Mouse (Mus musculus) limb, embryonic 15.5 days (tissue): ENCODE results near the gene Aanat. TPM values are rescaled to one million over a fixed set of nuclear protein-coding genes. Genes with fewer than 3 reads are reported as not detected.
A peak's percentile ranks its signal among the peaks of the same experiment; 100 is the strongest.

Source experiments
- ATAC-seq: fragments of 200-750 bp; cut with Nextera tagmentation; 2 replicates; pipeline ENCODE4 v1.8.0; 2017; ENCODE audit warnings: low read depth, moderate TSS enrichment; ENCODE audit not compliant: insufficient number of reproducible peaks, low FRiP score, low TSS enrichment
- H3K27ac ChIP-seq: fragments of 300-500 bp; sonication (generic); 2 replicates; pipeline ENCODE4 v1.5.1; 2015; ENCODE audit warnings: moderate library complexity, mild to moderate bottlenecking, inconsistent platforms
- H3K27me3 ChIP-seq: fragments of 300-500 bp; sonication (generic); 2 replicates; pipeline ENCODE4 v1.6.1; 2015; ENCODE audit warnings: inconsistent platforms
- H3K36me3 ChIP-seq: fragments of 300-500 bp; sonication (generic); 2 replicates; pipeline ENCODE4 v1.6.1; 2015; ENCODE audit warnings: inconsistent platforms
- H3K4me1 ChIP-seq: fragments of 300-500 bp; sonication (generic); 2 replicates; pipeline ENCODE4 v1.6.1; 2015; ENCODE audit warnings: inconsistent platforms
- H3K4me2 ChIP-seq: fragments of 300-500 bp; sonication (generic); 2 replicates; pipeline ENCODE4 v1.6.1; 2015; ENCODE audit warnings: mild to moderate bottlenecking, inconsistent platforms
- H3K4me3 ChIP-seq: fragments of 300-500 bp; sonication (generic); 2 replicates; pipeline ENCODE4 v1.5.1; 2015; ENCODE audit warnings: mild to moderate bottlenecking, inconsistent platforms
- H3K9ac ChIP-seq: fragments of 300-500 bp; sonication (generic); 2 replicates; pipeline ENCODE4 v1.6.1; 2015; ENCODE audit warnings: inconsistent platforms
- H3K9me3 ChIP-seq: fragments of 300-500 bp; sonication (generic); 2 replicates; pipeline ENCODE4 v1.6.1; 2016; ENCODE audit warnings: inconsistent platforms
- WGBS: fragments of 180-500 bp; shearing (Covaris S2); methylation state at CpG from one replicate; pipeline ENCODE4 v1.1.7; 2015; 5-methylcytosine and 5-hydroxymethylcytosine counted together
- polyA plus RNA-seq: library from polyadenylated mRNA; unstranded; fragments of >200 nt; fragmentation: Nextera tagmentation; extraction: Ambion mirVana; gene quantifications from 2 replicates; pipeline ENCODE4 v1.2.1, GENCODE M21; 2015

The Aanat gene
- polyA plus RNA-seq, 1 experiment from 2014 or later: not detected

DNA sequence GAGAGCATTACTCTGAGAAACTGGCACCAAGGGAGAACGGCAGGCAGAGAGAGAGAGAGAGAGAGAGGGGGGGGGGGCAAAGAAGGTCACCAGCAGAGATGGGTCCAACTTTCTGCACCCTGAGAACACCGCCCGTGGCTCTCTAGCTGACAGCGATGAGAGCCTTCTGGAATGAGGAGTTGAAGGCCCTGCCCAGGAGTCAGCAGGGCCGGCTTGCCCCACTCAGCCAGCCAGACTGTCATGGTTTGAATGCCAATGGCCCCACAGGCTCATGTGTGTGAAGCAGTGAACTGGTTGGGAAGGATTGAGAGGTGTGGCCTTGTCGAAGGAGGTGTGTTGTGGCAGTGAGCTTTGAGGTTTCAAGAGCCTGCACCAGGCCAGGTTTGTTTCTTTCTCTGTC, 27.0 kb downstream of the Aanat start:
- Histone ChIP-seq H3K4me3 (no peak overlapping the region), H3K4me1 (peaks cover 29% of the 10 kb centered on the region), H3K9me3 (no peaks in the 10 kb centered on the region), H3K9ac (no peak overlapping the region), H3K36me3 (peaks cover 4% of the 10 kb centered on the region; the same call in 1 of the 2 replicates), H3K27ac (no peak overlapping the region), H3K27me3 (no peaks in the 10 kb centered on the region), H3K4me2 (no peak overlapping the region)
- ATAC-seq: no peak
- 87% methylated on average over 6 of the region's 6 CpGs for WGBS

DNA sequence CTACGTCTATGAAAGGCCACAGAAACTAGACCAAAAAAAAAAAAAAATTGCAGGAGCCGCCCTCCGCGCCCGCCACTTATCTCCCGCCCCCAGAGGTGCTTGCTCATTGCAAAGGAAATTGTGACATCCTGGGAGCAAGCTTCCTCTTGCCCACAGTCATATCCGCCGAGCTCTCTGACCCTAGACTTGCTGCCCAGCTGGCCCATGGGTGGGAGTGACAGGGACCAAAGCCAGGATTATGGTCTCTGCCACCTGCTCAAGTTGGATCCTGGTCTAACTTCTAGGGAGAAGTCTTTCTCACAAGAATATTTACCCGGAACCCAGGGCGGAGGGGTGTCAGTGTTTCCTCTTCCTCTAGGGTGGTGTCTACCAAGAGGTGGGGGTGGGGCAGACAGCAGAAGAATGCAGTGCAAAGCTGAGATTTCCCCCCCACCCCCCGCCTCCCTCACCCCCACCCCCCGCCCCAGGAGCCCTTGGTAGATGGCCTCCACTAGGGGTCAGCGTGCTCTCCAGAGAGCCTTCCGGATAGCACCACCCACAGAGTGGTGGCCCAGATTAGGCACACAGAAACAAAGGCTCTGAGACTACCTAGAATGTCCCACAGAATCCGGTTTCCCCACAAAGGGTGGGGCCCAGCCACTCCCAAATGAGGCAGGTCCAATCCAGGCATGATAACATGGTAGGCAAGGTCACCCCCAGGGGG, 29.7 kb downstream of the Aanat start:
- no peak for ATAC-seq

DNA sequence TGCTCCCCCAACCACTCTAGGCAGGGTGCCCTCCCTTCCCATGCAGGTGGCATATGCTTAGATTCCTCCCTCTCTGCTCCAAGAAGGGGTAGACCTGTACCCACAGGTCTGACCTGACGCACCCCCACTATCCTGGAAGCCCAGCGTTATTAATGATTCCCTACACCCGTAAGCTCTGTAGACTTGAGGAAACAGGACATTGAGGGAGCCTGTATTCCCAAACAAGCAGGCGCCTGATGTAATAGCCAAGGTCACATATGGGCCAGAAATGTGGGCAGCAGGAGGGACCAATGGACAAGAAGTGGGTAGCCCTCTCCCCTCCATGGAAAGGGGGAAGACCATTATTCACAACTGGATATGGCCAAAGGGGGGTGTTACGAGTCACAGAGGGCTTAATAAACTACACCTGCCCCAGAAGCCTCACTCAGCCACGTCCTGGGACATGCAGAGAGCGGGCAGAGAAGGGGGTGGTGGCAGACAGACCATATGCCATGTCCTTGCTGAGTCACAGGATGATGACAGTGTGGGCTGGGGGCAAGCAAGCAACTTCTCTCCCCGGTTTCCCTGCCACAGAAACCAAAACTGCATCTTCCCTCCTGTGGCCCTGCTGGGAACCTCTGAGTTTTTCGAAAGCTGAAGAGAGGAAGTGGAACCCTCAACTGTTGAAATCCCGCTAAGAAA, 30.3 kb downstream of the Aanat start:
- 65% methylated on average over 10 of the region's 10 CpGs for WGBS
- Histone ChIP-seq H3K4me1 (peaks cover 62% of the 10 kb centered on the region), H3K36me3 (no peaks in the 10 kb centered on the region), H3K4me3 (no peak overlapping the region), H3K27me3 (no peaks in the 10 kb centered on the region), H3K9me3 (no peaks in the 10 kb centered on the region), H3K27ac (peak overlapping the region; percentile 48), H3K4me2 (no peak overlapping the region), H3K9ac (no peak overlapping the region)
- ATAC-seq: no peak

More for the DNA sequence above, 29.7 kb downstream of the Aanat start:
- H3K36me3 ChIP-seq: no peaks in the 10 kb centered on the region
- no peak overlapping the region for H3K4me3 ChIP-seq
- no peaks in the 10 kb centered on the region for H3K9me3 ChIP-seq
- 53% methylated on average over 15 of the region's 15 CpGs for WGBS
- H3K9ac ChIP-seq: no peak overlapping the region
- peak overlapping the region; percentile 48 for H3K27ac ChIP-seq
- no peaks in the 10 kb centered on the region for H3K27me3 ChIP-seq
- no peak overlapping the region for H3K4me2 ChIP-seq
- H3K4me1 ChIP-seq: peaks cover 55% of the 10 kb centered on the region

DNA sequence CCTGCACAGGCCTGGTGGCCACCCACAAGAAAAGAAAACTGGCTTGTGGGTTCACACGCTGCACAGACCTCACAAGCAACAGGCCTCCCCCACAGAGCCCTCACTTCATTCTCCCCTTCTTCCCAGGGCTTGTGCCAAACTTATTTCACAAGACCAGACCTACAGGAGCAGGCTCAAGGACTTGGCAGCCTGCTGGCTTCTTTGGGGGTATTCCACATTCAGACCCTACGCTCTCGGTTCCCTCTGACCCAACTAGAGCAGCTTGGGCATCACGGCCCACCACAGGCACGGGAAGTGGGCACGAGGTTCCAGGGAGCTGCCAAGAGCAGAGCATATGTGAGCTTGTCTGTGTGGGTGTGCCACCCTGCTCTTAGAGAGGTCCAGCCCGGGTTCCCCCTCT, 31.4 kb downstream of the Aanat start:
- Histone ChIP-seq H3K36me3 (no peaks in the 10 kb centered on the region), H3K27me3 (no peaks in the 10 kb centered on the region), H3K4me1 (peaks cover 72% of the 10 kb centered on the region), H3K9ac (no peak overlapping the region), H3K4me2 (no peak overlapping the region), H3K4me3 (no peak overlapping the region), H3K9me3 (no peaks in the 10 kb centered on the region), H3K27ac (peak overlapping the region; percentile 57; the same call in 1 of the 2 replicates)
- peak; percentile 37; the same call in 1 of the 2 replicates for ATAC-seq
- WGBS: 73% methylated on average over 7 of the region's 7 CpGs

DNA sequence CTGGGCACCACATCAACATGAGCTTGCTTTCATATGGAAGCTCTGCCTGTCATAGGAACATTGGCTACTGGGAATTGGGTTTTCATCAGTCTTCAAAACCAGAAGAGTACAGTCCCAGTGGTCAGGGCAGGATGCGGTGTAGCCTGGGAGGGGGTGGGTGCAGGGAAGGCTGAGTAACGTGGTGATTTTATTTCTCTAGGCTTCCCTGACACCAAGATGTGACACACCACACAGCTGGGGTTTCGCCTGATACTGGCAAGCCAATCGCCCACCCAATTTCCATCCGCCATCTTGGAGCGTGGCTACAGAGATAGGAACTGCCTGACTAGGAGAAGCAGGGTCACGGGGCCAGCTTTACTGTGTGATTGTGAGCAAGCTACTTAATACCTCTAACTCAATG, 32.4 kb downstream of the Aanat start:
- ATAC-seq: no peak
- H3K27me3 ChIP-seq: no peaks in the 10 kb centered on the region
- 86% methylated on average over 7 of the region's 7 CpGs for WGBS
- no peaks in the 10 kb centered on the region for H3K36me3 ChIP-seq
- H3K4me2 ChIP-seq: no peak overlapping the region
- no peak overlapping the region for H3K4me3 ChIP-seq
- H3K9me3 ChIP-seq: no peaks in the 10 kb centered on the region
- H3K27ac ChIP-seq: no peak overlapping the region
- no peak overlapping the region for H3K9ac ChIP-seq
- peaks cover 82% of the 10 kb centered on the region for H3K4me1 ChIP-seq

DNA sequence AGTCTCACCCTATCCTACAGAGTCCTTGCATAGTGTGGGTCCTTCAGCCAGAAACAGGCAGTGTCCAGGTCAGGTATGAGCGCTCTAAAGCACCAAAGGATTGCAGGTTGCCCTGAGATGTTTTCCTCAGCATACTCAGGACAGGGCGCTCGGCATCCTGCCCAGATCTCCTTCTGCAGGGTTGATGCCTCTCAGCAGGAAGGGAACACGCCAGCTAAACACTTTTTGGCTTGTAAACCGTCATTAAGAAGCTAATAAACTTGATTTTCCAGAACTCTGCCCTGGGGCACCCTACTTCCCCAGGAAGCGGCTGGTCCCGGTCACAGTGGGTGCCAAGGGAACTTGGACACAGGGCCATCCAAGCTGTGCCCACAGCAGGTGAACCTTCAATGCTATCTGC, 32.9 kb downstream of the Aanat start:
- Histone ChIP-seq H3K36me3 (no peaks in the 10 kb centered on the region), H3K27me3 (no peaks in the 10 kb centered on the region), H3K4me2 (no peak overlapping the region), H3K27ac (no peak overlapping the region), H3K4me1 (peaks cover 87% of the 10 kb centered on the region), H3K9me3 (no peaks in the 10 kb centered on the region), H3K4me3 (no peak overlapping the region), H3K9ac (no peak overlapping the region)
- no peak for ATAC-seq
- 41% methylated on average over 7 of the region's 7 CpGs for WGBS

DNA sequence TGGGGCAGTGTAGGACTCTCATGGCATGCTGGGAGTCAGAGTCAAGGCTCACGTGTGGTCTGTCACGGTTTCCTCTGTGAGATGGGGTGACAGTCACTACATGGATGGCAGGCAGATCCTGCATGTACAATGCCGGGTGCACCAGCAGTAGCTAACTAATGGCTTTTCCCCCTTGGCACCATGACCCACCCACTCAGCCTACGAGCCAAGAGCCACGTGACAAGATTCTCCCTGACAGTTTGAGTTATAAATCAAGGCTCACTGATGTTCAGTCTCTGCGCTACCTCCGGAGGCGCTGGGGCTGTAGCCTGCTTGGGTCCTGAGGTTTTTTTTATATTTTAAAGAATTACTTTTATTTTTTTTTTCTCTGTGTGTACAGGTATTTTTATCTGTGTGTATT, 33.3 kb downstream of the Aanat start:
- no peak for ATAC-seq
- 37% methylated on average over 8 of the region's 8 CpGs for WGBS
- no peak overlapping the region for H3K4me3 ChIP-seq
- no peak overlapping the region for H3K9ac ChIP-seq
- H3K9me3 ChIP-seq: no peaks in the 10 kb centered on the region
- H3K27ac ChIP-seq: no peak overlapping the region
- no peaks in the 10 kb centered on the region for H3K27me3 ChIP-seq
- no peak overlapping the region for H3K4me2 ChIP-seq
- peaks cover 90% of the 10 kb centered on the region for H3K4me1 ChIP-seq
- H3K36me3 ChIP-seq: no peaks in the 10 kb centered on the region

DNA sequence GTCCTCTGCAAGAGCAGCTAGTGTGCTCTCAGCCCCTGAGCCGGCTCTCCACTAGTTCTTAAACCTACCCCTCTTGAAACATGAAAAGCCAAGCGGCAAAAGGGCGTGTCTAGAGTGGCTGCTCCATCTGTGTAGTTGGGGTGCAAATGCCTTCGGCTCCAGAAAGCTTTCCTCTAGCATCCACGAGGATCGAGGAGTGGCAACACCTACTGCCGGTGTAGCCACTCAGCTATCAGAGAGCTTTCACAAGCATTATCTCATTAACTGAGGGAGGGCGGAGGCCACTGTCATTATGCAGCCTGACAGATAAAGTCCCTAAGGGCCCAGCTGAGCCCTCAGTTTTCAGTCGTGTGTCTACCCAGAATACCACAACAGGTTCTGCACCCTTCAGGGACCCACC, 33.8 kb downstream of the Aanat start:
- Histone ChIP-seq H3K4me3 (no peak overlapping the region), H3K9me3 (no peaks in the 10 kb centered on the region), H3K4me2 (no peak overlapping the region), H3K27me3 (no peaks in the 10 kb centered on the region), H3K36me3 (no peaks in the 10 kb centered on the region), H3K4me1 (peaks cover 90% of the 10 kb centered on the region), H3K27ac (no peak overlapping the region), H3K9ac (no peak overlapping the region)
- WGBS: 26% methylated on average over 9 of the region's 9 CpGs
- no peak for ATAC-seq

DNA sequence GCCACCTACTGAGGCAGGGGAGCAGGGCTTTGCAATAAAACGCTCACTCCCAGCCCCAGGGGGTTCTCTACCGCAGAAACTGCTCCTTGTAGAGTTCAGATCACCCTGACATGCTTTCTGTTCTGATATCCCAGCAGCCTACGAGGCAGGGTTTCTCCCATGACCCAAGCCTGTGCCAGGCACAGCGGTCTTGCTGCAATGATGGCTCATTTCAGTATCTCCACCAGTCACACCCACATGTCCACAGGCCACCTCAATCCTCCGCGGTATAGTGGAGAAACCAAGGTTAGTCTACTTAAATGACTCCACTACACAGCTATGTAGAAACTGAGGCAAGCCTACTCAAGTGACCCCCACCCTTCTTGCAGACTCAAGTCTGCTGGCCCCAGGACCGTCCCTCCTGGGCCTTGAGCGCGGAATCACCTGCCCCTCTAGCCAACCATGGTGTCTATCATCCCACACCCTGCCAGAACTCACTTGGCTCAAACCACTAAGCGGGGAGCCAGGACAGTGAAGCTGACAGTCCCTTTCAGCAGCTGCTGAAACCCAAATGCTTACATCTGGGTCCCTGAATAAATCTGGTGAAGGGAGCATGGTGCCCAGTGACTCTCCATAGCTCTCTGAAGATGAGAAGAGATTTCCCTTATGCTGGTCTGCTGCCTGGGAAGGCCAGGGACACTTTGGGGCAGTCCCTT, 34.5 kb downstream of the Aanat start:
- no peak overlapping the region for H3K4me2 ChIP-seq

DNA sequence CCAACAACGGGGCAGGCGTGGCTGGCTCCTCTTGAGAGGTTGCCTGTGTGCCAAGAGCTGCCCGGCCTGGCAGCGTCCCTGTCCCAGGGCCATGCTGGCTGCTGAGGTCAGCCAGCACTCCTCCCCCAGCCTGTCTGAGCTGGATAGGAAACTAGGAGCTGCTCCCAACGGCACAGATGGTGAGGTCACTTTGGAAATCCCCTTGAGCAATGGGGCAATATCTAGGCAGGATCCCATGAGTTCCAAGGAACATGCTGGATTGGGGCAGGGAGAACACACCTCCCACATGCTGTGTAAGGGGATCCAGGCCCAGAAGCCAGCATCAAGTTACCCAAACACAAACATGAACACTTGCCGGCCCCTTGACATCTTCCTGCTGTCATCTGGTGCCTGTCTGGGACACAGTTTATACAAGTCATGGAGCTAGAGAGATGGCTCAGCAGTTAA, 35.0 kb downstream of the Aanat start:
- Histone ChIP-seq H3K4me1 (peaks cover 80% of the 10 kb centered on the region), H3K27ac (peak overlapping the region; percentile 12; the same call in 1 of the 2 replicates), H3K27me3 (no peaks in the 10 kb centered on the region), H3K4me2 (no peak overlapping the region), H3K9me3 (no peaks in the 10 kb centered on the region), H3K4me3 (no peak overlapping the region), H3K36me3 (no peaks in the 10 kb centered on the region), H3K9ac (no peak overlapping the region)
- 30% methylated on average over 6 of the region's 6 CpGs for WGBS
- ATAC-seq: no peak

More for the DNA sequence above, 34.5 kb downstream of the Aanat start:
- H3K9me3 ChIP-seq: no peaks in the 10 kb centered on the region
- no peaks in the 10 kb centered on the region for H3K27me3 ChIP-seq
- H3K4me1 ChIP-seq: peaks cover 86% of the 10 kb centered on the region
- H3K9ac ChIP-seq: no peak overlapping the region
- H3K4me3 ChIP-seq: no peak overlapping the region
- no peak for ATAC-seq
- H3K27ac ChIP-seq: peak overlapping the region; percentile 12
- H3K36me3 ChIP-seq: no peaks in the 10 kb centered on the region
- 74% methylated on average over 10 of the region's 10 CpGs for WGBS

DNA sequence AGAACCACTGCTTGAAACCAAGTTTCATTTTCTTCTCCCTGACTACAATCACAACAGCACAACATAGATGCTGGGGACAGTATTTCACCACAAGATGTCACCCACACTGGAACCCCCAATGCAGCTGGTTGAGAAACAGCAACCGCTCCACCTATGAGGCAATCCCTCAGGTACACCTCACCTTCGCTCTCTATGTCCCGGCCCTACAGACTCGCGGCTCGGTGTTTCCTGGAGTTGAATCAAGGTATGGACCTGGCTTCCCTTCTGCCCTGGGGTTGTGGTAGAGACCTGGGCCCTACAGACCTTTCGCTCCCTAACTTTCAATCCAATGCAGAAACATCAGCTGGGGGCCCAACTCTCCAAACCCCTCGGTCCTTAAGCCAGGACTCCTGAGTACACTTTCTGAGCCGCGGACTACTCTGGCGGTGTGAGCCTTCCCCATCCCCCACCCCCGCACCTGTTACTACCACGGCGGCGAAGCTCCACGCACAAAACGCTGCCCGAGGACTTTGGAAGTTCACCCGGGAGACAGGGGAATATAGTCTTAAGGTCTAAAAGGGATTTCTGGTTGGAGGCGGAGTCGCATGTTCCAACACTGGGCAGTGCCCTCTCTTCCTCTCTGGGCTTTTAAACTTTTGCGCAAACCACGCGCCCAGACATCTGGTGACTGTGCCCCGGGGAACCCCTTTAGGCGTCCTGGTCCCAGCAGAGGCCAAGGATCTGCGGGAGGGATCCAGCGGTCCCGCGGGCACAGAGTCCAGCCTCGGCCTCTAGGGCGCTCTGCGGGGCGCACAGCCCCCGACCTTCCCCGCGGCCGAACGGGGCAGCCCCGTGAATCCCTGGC, 37.3 kb downstream of the Aanat start:
- Histone ChIP-seq H3K27me3 (no peaks in the 10 kb centered on the region), H3K36me3 (no peaks in the 10 kb centered on the region), H3K4me3 (peak overlapping the region; percentile 61), H3K4me1 (peaks cover 59% of the 10 kb centered on the region), H3K4me2 (peak overlapping the region; percentile 90), H3K9me3 (no peaks in the 10 kb centered on the region), H3K27ac (0 out of 2 replicates have a peak overlapping the region, but pooled peaks have one; percentile 5), H3K9ac (peak overlapping the region; percentile 47)
- ATAC-seq: no peak
- 6% methylated on average over 39 of the region's 40 CpGs for WGBS
